Mouse (Mus musculus): ENCODE measurements around the gene Anp32a. TPM values are rescaled to one million over a fixed set of nuclear protein-coding genes. Genes with fewer than 3 reads are reported as not detected.

The Anp32a gene
- total and polyA plus RNA-seq, 2 experiments from 2014 or later: 20.8 to 127 TPM

GRCm38 (mm10) chr9:62325965-62326364, 15.1 kb upstream of the Anp32a start:
- H3K36me3 ChIP-seq (replicated peaks; ENCODE audit: control insufficient read depth, insufficient read depth, low read length): no peaks in the 10 kb centered on the region
- no peak overlapping the region for H3K4me3 ChIP-seq (ENCODE audit: low read depth, low read length)
- H3K27me3 ChIP-seq (ENCODE audit: control insufficient read depth, insufficient read depth, low read length): no peaks in the 10 kb centered on the region
- H3K4me1 ChIP-seq (ENCODE audit: control insufficient read depth, insufficient read depth): no peaks in the 10 kb centered on the region
- 79% methylated on average over 3 of the region's 3 CpGs for WGBS
- H3K9ac ChIP-seq (replicated peaks; ENCODE audit: low read depth, low read length): no peak overlapping the region
- ATAC-seq (ENCODE audit: insufficient read depth, low read depth): no peak
- no peak overlapping the region for H3K4me2 ChIP-seq (ENCODE audit: low read depth, low read length)
- H3K27ac ChIP-seq (ENCODE audit: low read depth): no peak overlapping the region
- TF ChIP-seq CTCF (IDR thresholded peaks at IDR 0.05; ENCODE audit: low read depth): no peak
- TF ChIP-seq EP300 (IDR thresholded peaks at IDR 0.05; ENCODE audit: low read depth): no peak
- no peaks in the 10 kb centered on the region for H3K9me3 ChIP-seq (replicated peaks; ENCODE audit: control insufficient read depth, low read length)
- DNase-seq (ENCODE audit: low spot score): no peak

GRCm38 (mm10) chr9:62334298-62334825, 6.7 kb upstream of the Anp32a start:
- no peak overlapping the region for H3K4me2 ChIP-seq (ENCODE audit: low read depth, low read length)
- ATAC-seq (ENCODE audit: insufficient read depth, low read depth) (no peak), DNase-seq (ENCODE audit: low spot score) (no peak)
- no peak overlapping the region for H3K27ac ChIP-seq (ENCODE audit: low read depth)
- H3K4me1 ChIP-seq (ENCODE audit: control insufficient read depth, insufficient read depth): peaks cover 14% of the 10 kb centered on the region
- no peaks in the 10 kb centered on the region for H3K27me3 ChIP-seq (ENCODE audit: control insufficient read depth, insufficient read depth, low read length)
- 0 out of 2 replicates have a peak, but pooled peaks have one; percentile 5 for TF ChIP-seq CTCF (IDR thresholded peaks at IDR 0.05; ENCODE audit: low read depth)
- no peak for TF ChIP-seq EP300 (IDR thresholded peaks at IDR 0.05; ENCODE audit: low read depth)
- 88% methylated on average over 9 of the region's 9 CpGs for WGBS
- H3K4me3 ChIP-seq (ENCODE audit: low read depth, low read length): no peak overlapping the region
- no peak overlapping the region for H3K9ac ChIP-seq (replicated peaks; ENCODE audit: low read depth, low read length)
- no peaks in the 10 kb centered on the region for H3K9me3 ChIP-seq (replicated peaks; ENCODE audit: control insufficient read depth, low read length)
- H3K36me3 ChIP-seq (replicated peaks; ENCODE audit: control insufficient read depth, insufficient read depth, low read length): no peaks in the 10 kb centered on the region

- 46% methylated on average over 12 of the region's 12 CpGs for WGBS
- H3K9ac ChIP-seq (replicated peaks; ENCODE audit: low read depth, low read length): no peak overlapping the region
These were observed 5.7 kb upstream of the Anp32a start for GRCm38 (mm10) chr9:62335396-62335795.

GRCm38 (mm10) chr9:62337924-62338635, 3.0 kb upstream of the Anp32a start:
- Histone ChIP-seq H3K27ac (ENCODE audit: low read depth) (peak overlapping the region; percentile 66), H3K36me3 (replicated peaks; ENCODE audit: control insufficient read depth, insufficient read depth, low read length) (no peaks in the 10 kb centered on the region), H3K4me1 (ENCODE audit: control insufficient read depth, insufficient read depth) (peaks cover 14% of the 10 kb centered on the region), H3K9me3 (replicated peaks; ENCODE audit: control insufficient read depth, low read length) (no peaks in the 10 kb centered on the region), H3K9ac (replicated peaks; ENCODE audit: low read depth, low read length) (no peak overlapping the region), H3K27me3 (ENCODE audit: control insufficient read depth, insufficient read depth, low read length) (no peaks in the 10 kb centered on the region), H3K4me3 (ENCODE audit: low read depth, low read length) (no peak overlapping the region), H3K4me2 (ENCODE audit: low read depth, low read length) (no peak overlapping the region)
- DNase-seq (ENCODE audit: low spot score): peak; percentile 67
- no peak for ATAC-seq (ENCODE audit: insufficient read depth, low read depth)
- TF ChIP-seq CTCF (IDR thresholded peaks at IDR 0.05; ENCODE audit: low read depth) (no peak), EP300 (IDR thresholded peaks at IDR 0.05; ENCODE audit: low read depth) (no peak)
- WGBS: 31% methylated on average over 4 of the region's 4 CpGs

More at GRCm38 (mm10) chr9:62335396-62335795, 5.7 kb upstream of the Anp32a start:
- Histone ChIP-seq H3K27ac (ENCODE audit: low read depth) (no peak overlapping the region), H3K4me3 (ENCODE audit: low read depth, low read length) (no peak overlapping the region), H3K9me3 (replicated peaks; ENCODE audit: control insufficient read depth, low read length) (no peaks in the 10 kb centered on the region), H3K36me3 (replicated peaks; ENCODE audit: control insufficient read depth, insufficient read depth, low read length) (no peaks in the 10 kb centered on the region), H3K27me3 (ENCODE audit: control insufficient read depth, insufficient read depth, low read length) (no peaks in the 10 kb centered on the region), H3K4me1 (ENCODE audit: control insufficient read depth, insufficient read depth) (peaks cover 14% of the 10 kb centered on the region), H3K4me2 (ENCODE audit: low read depth, low read length) (no peak overlapping the region)
- DNase-seq (ENCODE audit: low spot score) (no peak), ATAC-seq (ENCODE audit: insufficient read depth, low read depth) (no peak)
- TF ChIP-seq EP300 (IDR thresholded peaks at IDR 0.05; ENCODE audit: low read depth) (no peak), CTCF (IDR thresholded peaks at IDR 0.05; ENCODE audit: low read depth) (no peak)

GRCm38 (mm10) chr9:62338636-62339191, 2.4 kb upstream of the Anp32a start:
- Histone ChIP-seq H3K36me3 (replicated peaks; ENCODE audit: control insufficient read depth, insufficient read depth, low read length) (no peaks in the 10 kb centered on the region), H3K27ac (ENCODE audit: low read depth) (peak overlapping the region; percentile 66), H3K9me3 (replicated peaks; ENCODE audit: control insufficient read depth, low read length) (no peaks in the 10 kb centered on the region), H3K4me3 (ENCODE audit: low read depth, low read length) (no peak overlapping the region), H3K4me2 (ENCODE audit: low read depth, low read length) (no peak overlapping the region), H3K4me1 (ENCODE audit: control insufficient read depth, insufficient read depth) (peaks cover 14% of the 10 kb centered on the region), H3K9ac (replicated peaks; ENCODE audit: low read depth, low read length) (no peak overlapping the region), H3K27me3 (ENCODE audit: control insufficient read depth, insufficient read depth, low read length) (no peaks in the 10 kb centered on the region)
- TF ChIP-seq EP300 (IDR thresholded peaks at IDR 0.05; ENCODE audit: low read depth) (no peak), CTCF (IDR thresholded peaks at IDR 0.05; ENCODE audit: low read depth) (no peak)
- WGBS: 64% methylated on average over 9 of the region's 9 CpGs
- ATAC-seq (ENCODE audit: insufficient read depth, low read depth) (no peak), DNase-seq (ENCODE audit: low spot score) (no peak)

Measured in heart, postnatal 0 days (tissue).